Mouse (Mus musculus): Measurements from ENCODE around the gene Atrnl1.

- no peak for TF ChIP-seq POLR2A (IDR thresholded peaks at IDR 0.05; ENCODE audit: insufficient read depth, low read depth, low read length)
- no peak for TF ChIP-seq CTCF (IDR thresholded peaks at IDR 0.05; ENCODE audit: insufficient read depth, low read depth, low read length)
Observed at GRCm38 (mm10) chr19:58131896-58132295, 521.1 kb downstream of the Atrnl1 start.
